Mouse (Mus musculus) liver, embryonic 15.5 days (tissue): ENCODE measurements around the gene Sptlc3. TPM values are rescaled to one million over a fixed set of nuclear protein-coding genes. Genes with fewer than 3 reads are reported as not detected.

ENCODE experiments used
- ATAC-seq: fragments of 200-750 bp; cut with Nextera tagmentation; 2 replicates; pipeline ENCODE4 v1.8.0; 2017; ENCODE audit warnings: moderate number of reproducible peaks, mild to moderate bottlenecking, moderate library complexity; ENCODE audit not compliant: insufficient read depth
- H3K27ac ChIP-seq: fragments of 300-500 bp; sonication (generic); replicated peaks from 2 replicates; pipeline ENCODE4 v1.5.1; 2015; ENCODE audit warnings: mild to moderate bottlenecking, inconsistent platforms
- H3K27me3 ChIP-seq: fragments of 300-500 bp; sonication (generic); 2 replicates; pipeline ENCODE4 v1.6.1; 2015; ENCODE audit warnings: mild to moderate bottlenecking, inconsistent platforms
- H3K36me3 ChIP-seq: fragments of 300-500 bp; sonication (generic); replicated peaks from 2 replicates; pipeline ENCODE4 v1.6.1; 2015; ENCODE audit warnings: moderate library complexity, mild to moderate bottlenecking, inconsistent platforms
- H3K4me1 ChIP-seq: fragments of 300-500 bp; sonication (generic); replicated peaks from 2 replicates; pipeline ENCODE4 v1.6.1; 2015; ENCODE audit warnings: inconsistent platforms
- H3K4me2 ChIP-seq: fragments of 300-500 bp; sonication (generic); 2 replicates; pipeline ENCODE4 v1.6.1; 2015; ENCODE audit warnings: moderate library complexity, mild to moderate bottlenecking, inconsistent platforms
- H3K4me3 ChIP-seq: fragments of 300-500 bp; sonication (generic); replicated peaks from 2 replicates; pipeline ENCODE4 v1.5.1; 2015; ENCODE audit warnings: mild to moderate bottlenecking, inconsistent platforms
- H3K9ac ChIP-seq: fragments of 300-500 bp; sonication (generic); 2 replicates; pipeline ENCODE4 v1.6.1; 2015; ENCODE audit warnings: moderate library complexity, mild to moderate bottlenecking, inconsistent platforms
- H3K9me3 ChIP-seq: fragments of 300-500 bp; sonication (generic); replicated peaks from 2 replicates; pipeline ENCODE4 v1.6.1; 2016; ENCODE audit warnings: inconsistent platforms
- WGBS: fragments of 180-500 bp; shearing (Covaris S2); methylation state at CpG from one replicate; pipeline ENCODE4 v1.1.7; 2015; ENCODE audit warnings: mixed read lengths; ENCODE audit not compliant: insufficient replicate concordance; 5-methylcytosine and 5-hydroxymethylcytosine counted together
- polyA plus RNA-seq: library from polyadenylated mRNA; unstranded; fragments of >200 nt; fragmentation: Nextera tagmentation; extraction: Ambion mirVana; gene quantifications from 2 replicates; pipeline ENCODE4 v1.2.1, GENCODE M21; 2015

Sptlc3 gene
- polyA plus RNA-seq, result 0.08 TPM in 1 of 2 replicates, not detected in the other

- Histone ChIP-seq H3K4me2 (no peak within 1 kb of the TSS), H3K36me3 (no peaks in the 10 kb centered on the region), H3K9ac (no peak within 1 kb of the TSS), H3K4me1 (no peaks in the 10 kb centered on the region), H3K27me3 (no peaks in the 10 kb centered on the region), H3K4me3 (no peak within 1 kb of the TSS), H3K27ac (no peak within 1 kb of the TSS), H3K9me3 (no peaks in the 10 kb centered on the region)
- WGBS, result 41% methylated on average over 5 of the region's 5 CpGs
- no peak for ATAC-seq
Measured at GRCm38 (mm10) chr2:139493836-139494235, at the start of gene Sptlc3. Gene Sptlc3, plus strand, starts transcription at chr2:139493913.

- no peaks in the 10 kb centered on the region for H3K36me3 ChIP-seq
- no peaks in the 10 kb centered on the region for H3K4me1 ChIP-seq
- H3K9ac ChIP-seq, result no peak overlapping the region
- 58% methylated on average over 4 of the region's 4 CpGs for WGBS
- no peaks in the 10 kb centered on the region for H3K9me3 ChIP-seq
- H3K4me2 ChIP-seq, result no peak overlapping the region
- H3K4me3 ChIP-seq, result no peak overlapping the region
- H3K27ac ChIP-seq, result no peak overlapping the region
- H3K27me3 ChIP-seq, result no peaks in the 10 kb centered on the region
- no peak for ATAC-seq
Measured at GRCm38 (mm10) chr2:139467726-139468125, 26.0 kb upstream of the Sptlc3 start.

DNA sequence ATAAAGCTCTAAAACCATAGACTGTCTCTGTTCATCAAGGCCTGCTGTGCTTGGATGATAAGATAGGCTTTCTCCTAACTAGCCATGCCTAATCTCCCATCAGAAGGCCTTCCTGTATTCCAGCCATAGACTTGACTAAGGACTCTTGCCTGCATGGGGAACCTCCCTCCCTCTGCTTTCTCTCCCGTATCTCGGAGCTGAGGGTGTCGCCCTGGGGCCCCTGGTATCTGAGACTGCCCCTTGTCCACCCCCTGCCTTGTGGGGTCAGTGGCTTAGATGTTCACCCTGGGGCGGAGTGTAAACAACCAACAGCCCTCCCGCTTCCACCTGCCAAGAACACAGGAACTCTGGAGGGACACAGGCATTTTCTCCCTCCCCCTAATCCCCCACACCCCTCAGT, 5.0 kb upstream of the Sptlc3 start:
- Histone ChIP-seq H3K27me3 (no peaks in the 10 kb centered on the region), H3K9ac (no peak overlapping the region), H3K4me2 (no peak overlapping the region), H3K27ac (no peak overlapping the region), H3K4me3 (no peak overlapping the region), H3K36me3 (no peaks in the 10 kb centered on the region), H3K4me1 (no peaks in the 10 kb centered on the region), H3K9me3 (no peaks in the 10 kb centered on the region)
- 31% methylated on average over 5 of the region's 5 CpGs for WGBS
- ATAC-seq, result no peak

GRCm38 (mm10) chr2:139494629-139495028, 916 bp downstream of the Sptlc3 start:
- 18% methylated on average over 5 of the region's 5 CpGs for WGBS
- Histone ChIP-seq H3K27me3 (no peaks in the 10 kb centered on the region), H3K4me3 (no peak overlapping the region), H3K9me3 (no peaks in the 10 kb centered on the region), H3K27ac (no peak overlapping the region), H3K4me2 (no peak overlapping the region), H3K36me3 (no peaks in the 10 kb centered on the region), H3K9ac (no peak overlapping the region), H3K4me1 (no peaks in the 10 kb centered on the region)
- ATAC-seq, result no peak

DNA sequence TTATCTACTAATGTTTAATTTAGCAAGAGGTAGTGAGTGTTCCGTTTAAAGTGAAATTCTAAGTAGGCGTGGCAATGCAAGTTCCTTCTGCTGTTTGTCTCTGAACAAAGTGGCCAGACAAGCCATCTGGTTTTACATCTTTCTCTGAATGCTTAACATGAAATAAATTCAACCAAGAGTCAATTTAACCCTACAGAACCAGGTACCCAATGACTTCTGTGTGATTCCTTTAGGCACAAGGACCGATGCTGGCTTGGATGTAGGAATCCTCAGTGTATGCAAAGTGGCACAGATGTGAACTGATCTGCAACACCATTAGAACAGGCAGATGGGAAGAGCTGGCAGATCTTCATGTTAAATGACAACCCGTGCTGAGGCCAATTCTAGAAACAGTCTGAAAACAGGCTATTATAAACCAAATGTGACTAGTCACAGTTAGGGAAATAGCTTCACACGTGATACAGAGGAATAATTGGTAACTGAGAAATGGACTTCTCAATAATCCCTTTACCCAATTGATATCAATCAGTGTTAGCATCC, 68.3 kb downstream of the Sptlc3 start:
- WGBS, result 59% methylated on average over 5 of the region's 5 CpGs
- Histone ChIP-seq H3K9me3 (no peaks in the 10 kb centered on the region), H3K36me3 (no peaks in the 10 kb centered on the region), H3K4me3 (no peak overlapping the region), H3K4me1 (no peaks in the 10 kb centered on the region), H3K4me2 (no peak overlapping the region), H3K9ac (no peak overlapping the region), H3K27me3 (no peaks in the 10 kb centered on the region), H3K27ac (no peak overlapping the region)
- no peak for ATAC-seq

- H3K4me1 ChIP-seq, result no peaks in the 10 kb centered on the region
- WGBS, result 5% methylated on average over 3 of the region's 3 CpGs
- no peak for ATAC-seq
- no peak overlapping the region for H3K9ac ChIP-seq
- H3K27me3 ChIP-seq, result no peaks in the 10 kb centered on the region
- H3K27ac ChIP-seq, result no peak overlapping the region
- H3K4me3 ChIP-seq, result no peak overlapping the region
- H3K9me3 ChIP-seq, result no peaks in the 10 kb centered on the region
- H3K36me3 ChIP-seq, result no peaks in the 10 kb centered on the region
- no peak overlapping the region for H3K4me2 ChIP-seq
Measured at GRCm38 (mm10) chr2:139579280-139579679, 85.6 kb downstream of the Sptlc3 start.

- Histone ChIP-seq H3K4me2 (no peak overlapping the region), H3K9me3 (no peaks in the 10 kb centered on the region), H3K36me3 (no peaks in the 10 kb centered on the region), H3K27me3 (no peaks in the 10 kb centered on the region), H3K27ac (no peak overlapping the region), H3K4me1 (no peaks in the 10 kb centered on the region), H3K4me3 (no peak overlapping the region), H3K9ac (no peak overlapping the region)
- WGBS, result 48% methylated on average over 6 of the region's 6 CpGs
- no peak for ATAC-seq
Measured at GRCm38 (mm10) chr2:139582766-139583165, 89.1 kb downstream of the Sptlc3 start.

- Histone ChIP-seq H3K36me3 (no peaks in the 10 kb centered on the region), H3K9me3 (no peaks in the 10 kb centered on the region), H3K27ac (no peak overlapping the region), H3K9ac (no peak overlapping the region), H3K4me3 (no peak overlapping the region), H3K4me2 (no peak overlapping the region), H3K27me3 (no peaks in the 10 kb centered on the region), H3K4me1 (no peaks in the 10 kb centered on the region)
- 56% methylated on average over 2 of the region's 2 CpGs for WGBS
- ATAC-seq, result no peak
Measured at GRCm38 (mm10) chr2:139587660-139588200, 94.0 kb downstream of the Sptlc3 start.

GRCm38 (mm10) chr2:139589905-139590304, 96.2 kb downstream of the Sptlc3 start:
- no peak overlapping the region for H3K9ac ChIP-seq
- no peak overlapping the region for H3K4me2 ChIP-seq
- H3K27ac ChIP-seq, result no peak overlapping the region
- no peaks in the 10 kb centered on the region for H3K4me1 ChIP-seq
- H3K4me3 ChIP-seq, result no peak overlapping the region
- H3K9me3 ChIP-seq, result no peaks in the 10 kb centered on the region
- H3K36me3 ChIP-seq, result no peaks in the 10 kb centered on the region
- ATAC-seq, result no peak
- no peaks in the 10 kb centered on the region for H3K27me3 ChIP-seq
- WGBS, result 35% methylated on average over 4 of the region's 4 CpGs

GRCm38 (mm10) chr2:139590888-139591698, 97.4 kb downstream of the Sptlc3 start:
- Histone ChIP-seq H3K36me3 (no peaks in the 10 kb centered on the region), H3K9me3 (no peaks in the 10 kb centered on the region), H3K9ac (no peak overlapping the region), H3K4me1 (no peaks in the 10 kb centered on the region), H3K4me2 (no peak overlapping the region), H3K4me3 (no peak overlapping the region), H3K27me3 (no peaks in the 10 kb centered on the region), H3K27ac (no peak overlapping the region)
- WGBS, result 34% methylated on average over 10 of the region's 10 CpGs
- no peak for ATAC-seq

DNA sequence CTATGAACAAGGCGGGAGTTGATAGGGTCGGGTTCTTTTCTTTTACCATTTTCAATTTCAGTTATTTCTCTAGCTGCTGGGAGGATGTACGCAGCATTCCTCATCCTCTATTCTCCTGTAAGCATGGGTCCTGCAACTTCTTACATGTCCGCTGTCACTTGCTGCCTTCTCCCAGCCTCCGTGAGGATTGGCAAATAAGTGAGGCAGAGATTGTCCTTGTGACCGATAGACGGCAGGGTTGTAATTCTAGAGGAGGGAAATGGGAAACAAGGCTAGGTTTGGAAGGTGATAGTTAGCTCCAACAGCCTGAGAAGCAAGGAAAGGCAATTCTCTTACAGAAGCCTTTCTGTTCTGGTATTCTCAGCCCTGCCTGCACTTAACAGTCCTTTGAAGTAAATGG, 98.4 kb downstream of the Sptlc3 start:
- no peak overlapping the region for H3K4me2 ChIP-seq

More for the DNA sequence above, 98.4 kb downstream of the Sptlc3 start:
- no peak overlapping the region for H3K4me3 ChIP-seq
- H3K9ac ChIP-seq, result no peak overlapping the region
- no peaks in the 10 kb centered on the region for H3K27me3 ChIP-seq
- no peak for ATAC-seq
- no peaks in the 10 kb centered on the region for H3K36me3 ChIP-seq
- WGBS, result 65% methylated on average over 7 of the region's 7 CpGs
- no peaks in the 10 kb centered on the region for H3K9me3 ChIP-seq
- H3K27ac ChIP-seq, result no peak overlapping the region
- no peaks in the 10 kb centered on the region for H3K4me1 ChIP-seq
